Mouse (Mus musculus) midbrain, embryonic 11.5 days (tissue): Measurements from ENCODE around the gene Slc40a1. TPM values are rescaled to one million over a fixed set of nuclear protein-coding genes. Genes with fewer than 3 reads are reported as not detected.

Experiments used
- ATAC-seq: fragments of 200-750 bp; cut with Nextera tagmentation; 2 replicates; pipeline ENCODE4 v1.8.0; 2017; ENCODE audit warnings: moderate TSS enrichment, moderate library complexity; ENCODE audit not compliant: low FRiP score
- DNase-seq: peaks from one replicate; pipeline ENCODE4 v3.0.0; 2015; ENCODE audit warnings: low spot score; ENCODE audit errors: missing footprints
- H3K27ac ChIP-seq: fragments of 300-500 bp; sonication (generic); 2 replicates; pipeline ENCODE4 v1.5.1; 2014; ENCODE audit warnings: low read depth, low read length
- H3K27me3 ChIP-seq: fragments of 300-500 bp; sonication (generic); 2 replicates; pipeline ENCODE4 v1.6.1; 2014; ENCODE audit warnings: mild to moderate bottlenecking, low read length, moderate library complexity, mixed read lengths; ENCODE audit not compliant: control insufficient read depth, insufficient read depth
- H3K36me3 ChIP-seq: fragments of 300-500 bp; sonication (generic); 2 replicates; pipeline ENCODE4 v1.6.1; 2014; ENCODE audit warnings: mild to moderate bottlenecking, low read length, moderate library complexity, mixed read lengths; ENCODE audit not compliant: control insufficient read depth, insufficient read depth
- H3K4me1 ChIP-seq: fragments of 300-500 bp; sonication (generic); 2 replicates; pipeline ENCODE4 v1.6.1; 2014; ENCODE audit warnings: low read length; ENCODE audit not compliant: control insufficient read depth, insufficient read depth
- H3K4me2 ChIP-seq: fragments of 300-500 bp; sonication (generic); 2 replicates; pipeline ENCODE4 v1.6.1; 2014; ENCODE audit warnings: mild to moderate bottlenecking, moderate library complexity
- H3K4me3 ChIP-seq: fragments of 300-500 bp; sonication (generic); 2 replicates; pipeline ENCODE4 v1.5.1; 2014; ENCODE audit warnings: low read depth, low read length
- H3K9ac ChIP-seq: fragments of 300-500 bp; sonication (generic); 2 replicates; pipeline ENCODE4 v1.6.1; 2014; ENCODE audit warnings: low read length
- H3K9me3 ChIP-seq: fragments of 300-500 bp; sonication (generic); 2 replicates; pipeline ENCODE4 v1.6.1; 2016; ENCODE audit warnings: low read length; ENCODE audit not compliant: control insufficient read depth
- WGBS: fragments of 180-500 bp; shearing (Covaris S2); extraction: QIAGEN DNeasy Blood & Tissue Kit; methylation state at CpG from one replicate; pipeline ENCODE4 v1.1.7; 2014; 5-methylcytosine and 5-hydroxymethylcytosine counted together
- polyA plus RNA-seq: library from polyadenylated mRNA; unstranded; fragments of >200 nt; fragmentation: Nextera tagmentation; extraction: Ambion mirVana; gene quantifications from 2 replicates; pipeline ENCODE4 v1.2.1, GENCODE M21; 2014

The Slc40a1 gene
- polyA plus RNA-seq, 1 experiment from 2014 or later = 23.3 TPM

DNA sequence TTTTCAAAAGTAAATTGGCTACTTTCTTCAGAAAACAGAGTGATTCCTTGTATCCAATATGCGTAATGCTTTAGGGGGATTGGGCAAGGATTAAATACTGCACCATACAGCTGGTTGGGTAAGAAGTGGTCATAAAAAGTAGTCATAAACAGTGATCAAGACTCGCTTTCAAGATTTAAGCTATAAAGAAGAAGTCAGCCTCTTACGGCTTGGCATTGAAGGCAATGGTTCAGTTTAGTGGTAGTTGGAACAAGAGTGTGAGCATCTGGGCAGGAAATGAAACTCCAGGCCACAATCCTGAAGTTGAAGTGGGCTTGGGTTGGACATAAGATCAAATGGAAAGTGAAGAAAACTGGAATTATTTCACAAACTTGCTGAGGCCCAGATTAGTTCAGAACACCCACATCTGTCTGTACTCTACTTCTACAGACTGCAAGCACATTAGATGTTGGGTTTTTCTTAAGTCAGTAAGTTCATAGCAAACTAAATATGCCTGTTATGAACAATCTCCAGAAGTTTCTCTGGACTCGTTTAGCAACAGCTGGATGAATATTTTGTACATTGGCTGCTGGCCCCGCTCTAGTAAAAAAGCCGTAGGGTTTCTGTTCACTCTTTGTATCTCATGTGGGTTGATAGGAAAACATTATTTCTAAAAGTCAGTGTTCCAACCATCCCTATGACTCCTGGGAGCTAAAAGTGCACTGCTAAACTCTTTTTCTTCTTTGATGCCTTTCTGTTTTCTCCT is 32.0 kb downstream of the Slc40a1 start:
- Histone ChIP-seq H3K9me3 (no peaks in the 10 kb centered on the region), H3K9ac (no peak overlapping the region), H3K27ac (no peak overlapping the region), H3K4me1 (no peaks in the 10 kb centered on the region), H3K36me3 (no peaks in the 10 kb centered on the region), H3K4me2 (no peak overlapping the region), H3K27me3 (no peaks in the 10 kb centered on the region), H3K4me3 (no peak overlapping the region)
- 87% methylated on average over 6 of the region's 6 CpGs for WGBS
- no peak for ATAC-seq
- DNase-seq = no peak

GRCm38 (mm10) chr1:45891986-45892385 is 34.3 kb downstream of the Slc40a1 start:
- H3K4me2 ChIP-seq = no peak overlapping the region
- 80% methylated on average over 2 of the region's 2 CpGs for WGBS
- no peak overlapping the region for H3K4me3 ChIP-seq
- no peaks in the 10 kb centered on the region for H3K36me3 ChIP-seq
- DNase-seq (no peak), ATAC-seq (no peak)
- no peaks in the 10 kb centered on the region for H3K4me1 ChIP-seq
- H3K27me3 ChIP-seq = no peaks in the 10 kb centered on the region
- no peaks in the 10 kb centered on the region for H3K9me3 ChIP-seq
- H3K27ac ChIP-seq = no peak overlapping the region
- no peak overlapping the region for H3K9ac ChIP-seq

DNA sequence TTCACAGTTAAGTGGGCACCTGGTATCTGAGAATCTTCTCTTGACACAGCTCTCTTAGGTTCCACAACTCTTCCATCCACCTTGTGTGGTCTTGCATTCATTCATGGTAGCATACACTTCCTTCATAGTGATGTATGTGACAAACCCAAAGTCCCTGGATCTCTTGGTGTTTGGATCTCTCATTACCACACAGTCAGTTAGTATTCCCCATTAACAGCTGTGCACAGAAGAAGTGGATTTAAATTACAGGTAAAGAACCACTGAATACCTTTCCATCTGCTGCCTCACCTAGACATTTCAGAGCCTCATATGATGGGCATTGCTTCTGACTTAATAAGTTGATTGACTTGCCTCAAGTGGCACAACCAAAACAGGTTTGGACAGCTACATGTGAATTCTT is 36.1 kb downstream of the Slc40a1 start, which contains the start of gene Gm5269:
Gm5269 (minus strand) TSS at position 101 of the 400 bp plus-strand sequence.
- H3K9ac ChIP-seq = no peak within 1 kb of the TSS
- no peaks in the 10 kb centered on the region for H3K27me3 ChIP-seq
- H3K4me3 ChIP-seq = no peak within 1 kb of the TSS
- H3K9me3 ChIP-seq = no peaks in the 10 kb centered on the region
- DNase-seq (no peak), ATAC-seq (no peak)
- H3K36me3 ChIP-seq = no peaks in the 10 kb centered on the region
- H3K27ac ChIP-seq = no peak within 1 kb of the TSS
- H3K4me2 ChIP-seq = no peak within 1 kb of the TSS
- H3K4me1 ChIP-seq = no peaks in the 10 kb centered on the region

DNA sequence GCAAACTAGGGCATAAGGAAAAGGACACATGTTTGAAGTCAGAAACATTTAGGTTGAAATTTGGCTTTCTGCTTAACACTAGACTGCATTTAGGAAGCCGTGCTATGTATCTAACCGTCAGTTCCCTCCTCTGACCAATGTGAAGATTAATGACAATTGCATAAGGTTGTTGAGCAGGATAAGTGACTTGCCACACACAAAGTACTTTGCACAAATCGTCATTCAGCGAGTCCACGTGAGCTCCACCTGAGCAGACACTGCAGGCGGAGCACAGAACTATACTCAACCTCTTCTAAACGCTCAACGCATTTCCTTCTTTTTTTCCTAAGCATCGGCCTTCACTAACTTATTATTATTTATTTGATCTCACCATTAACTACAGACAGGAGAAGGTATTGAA is 39.5 kb downstream of the Slc40a1 start:
- Histone ChIP-seq H3K36me3 (no peaks in the 10 kb centered on the region), H3K27ac (no peak overlapping the region), H3K4me1 (no peaks in the 10 kb centered on the region), H3K9ac (no peak overlapping the region), H3K4me2 (no peak overlapping the region), H3K27me3 (no peaks in the 10 kb centered on the region), H3K4me3 (no peak overlapping the region), H3K9me3 (no peaks in the 10 kb centered on the region)
- WGBS = 88% methylated on average over 9 of the region's 9 CpGs
- ATAC-seq (no peak), DNase-seq (peak; percentile 72)

DNA sequence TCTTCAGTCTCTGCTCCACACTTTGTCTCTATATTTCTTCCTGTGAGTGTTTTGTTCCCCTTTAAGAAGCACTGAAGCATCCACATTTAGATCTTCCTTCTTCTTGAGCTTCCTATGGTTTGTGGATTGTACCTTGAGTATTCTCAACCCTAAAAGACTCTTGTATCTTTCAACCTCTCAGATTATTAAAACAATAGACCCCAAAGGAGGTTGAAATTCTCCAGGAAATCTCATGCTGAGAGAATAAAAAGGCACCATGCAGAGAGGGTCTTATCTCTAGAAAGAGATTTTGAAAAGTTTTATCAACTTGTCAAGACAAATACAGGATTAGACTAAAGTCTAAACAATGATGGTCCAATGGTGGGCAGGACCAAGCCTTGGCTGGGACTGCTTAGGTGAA is 42.9 kb downstream of the Slc40a1 start:
- ATAC-seq (no peak), DNase-seq (no peak)
- H3K4me3 ChIP-seq = no peak overlapping the region
- no peak overlapping the region for H3K9ac ChIP-seq
- H3K27ac ChIP-seq = no peak overlapping the region
- no peak overlapping the region for H3K4me2 ChIP-seq
- no peaks in the 10 kb centered on the region for H3K9me3 ChIP-seq
- H3K4me1 ChIP-seq = no peaks in the 10 kb centered on the region
- no peaks in the 10 kb centered on the region for H3K27me3 ChIP-seq
- H3K36me3 ChIP-seq = no peaks in the 10 kb centered on the region

DNA sequence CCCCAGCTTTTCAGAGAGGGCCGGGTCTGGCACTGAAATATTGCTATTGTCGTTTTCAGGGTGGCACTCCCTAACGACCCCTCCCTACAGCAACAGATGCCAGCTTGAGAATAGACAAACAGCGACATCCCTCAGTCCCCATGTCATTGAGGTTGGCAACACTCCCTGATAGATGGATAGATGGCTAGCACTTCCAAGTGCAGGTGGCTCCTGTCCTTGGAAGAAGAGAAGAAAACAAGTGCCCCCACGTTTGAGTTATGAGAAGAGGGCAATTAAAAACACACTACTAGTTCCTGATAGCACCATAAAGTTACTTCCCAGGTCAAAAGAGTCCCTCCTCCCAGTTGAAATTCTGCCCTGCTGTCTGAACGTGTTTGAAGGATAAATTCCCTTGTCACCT is 44.2 kb downstream of the Slc40a1 start:
- Histone ChIP-seq H3K27me3 (no peaks in the 10 kb centered on the region), H3K9ac (no peak overlapping the region), H3K4me3 (no peak overlapping the region), H3K9me3 (no peaks in the 10 kb centered on the region), H3K4me2 (no peak overlapping the region), H3K27ac (no peak overlapping the region), H3K4me1 (no peaks in the 10 kb centered on the region), H3K36me3 (no peaks in the 10 kb centered on the region)
- ATAC-seq (no peak), DNase-seq (no peak)
- 74% methylated on average over 6 of the region's 6 CpGs for WGBS

DNA sequence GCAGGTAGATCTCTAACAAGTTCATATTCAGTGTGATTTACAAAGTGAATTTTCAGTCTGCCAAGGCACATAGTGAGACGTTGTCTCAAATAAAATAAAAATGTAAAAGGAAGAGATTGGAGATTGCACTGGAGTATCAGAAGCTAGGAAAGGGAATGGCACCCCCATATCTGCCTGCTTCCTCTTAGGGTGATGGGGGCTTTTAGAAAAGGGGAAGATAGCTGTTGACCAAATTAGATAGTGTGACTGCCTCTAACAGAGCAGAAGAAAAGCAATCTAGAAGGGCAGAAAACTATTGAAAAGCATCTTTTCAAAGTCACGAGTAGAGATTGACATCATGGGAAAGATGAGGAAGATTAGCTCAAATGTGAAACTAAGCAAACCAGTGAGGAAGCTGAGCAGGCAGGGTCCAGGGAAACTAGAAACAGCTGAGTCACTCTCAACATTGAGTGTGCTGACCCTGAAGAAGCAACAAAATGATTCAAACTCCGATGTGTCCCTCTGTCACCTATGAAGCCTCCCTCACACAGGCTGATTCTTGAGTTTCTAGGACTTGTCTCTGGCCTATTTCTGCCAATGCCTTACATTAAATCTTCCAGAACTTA is 45.0 kb downstream of the Slc40a1 start:
- no peaks in the 10 kb centered on the region for H3K27me3 ChIP-seq

GRCm38 (mm10) chr1:45877463-45877862 is 48.9 kb downstream of the Slc40a1 start:
- ATAC-seq (no peak), DNase-seq (no peak)
- WGBS = 87% methylated on average over 3 of the region's 3 CpGs
- Histone ChIP-seq H3K4me1 (no peaks in the 10 kb centered on the region), H3K9ac (no peak overlapping the region), H3K4me2 (no peak overlapping the region), H3K4me3 (no peak overlapping the region), H3K36me3 (no peaks in the 10 kb centered on the region), H3K27me3 (no peaks in the 10 kb centered on the region), H3K27ac (no peak overlapping the region), H3K9me3 (no peaks in the 10 kb centered on the region)

More for the DNA sequence above, 45.0 kb downstream of the Slc40a1 start:
- Histone ChIP-seq H3K9ac (no peak overlapping the region), H3K4me3 (no peak overlapping the region), H3K4me1 (no peaks in the 10 kb centered on the region), H3K9me3 (no peaks in the 10 kb centered on the region), H3K36me3 (no peaks in the 10 kb centered on the region), H3K27ac (no peak overlapping the region), H3K4me2 (no peak overlapping the region)
- no peak for ATAC-seq
- no peak for DNase-seq
- WGBS = 81% methylated on average over 3 of the region's 3 CpGs

- WGBS = 80% methylated on average over 6 of the region's 6 CpGs
Measured at GRCm38 (mm10) chr1:45876450-45877198, 49.7 kb downstream of the Slc40a1 start.

More at GRCm38 (mm10) chr1:45876450-45877198, 49.7 kb downstream of the Slc40a1 start:
- Histone ChIP-seq H3K4me1 (no peaks in the 10 kb centered on the region), H3K4me2 (no peak overlapping the region), H3K27me3 (no peaks in the 10 kb centered on the region), H3K4me3 (no peak overlapping the region), H3K36me3 (no peaks in the 10 kb centered on the region), H3K9ac (no peak overlapping the region), H3K27ac (no peak overlapping the region), H3K9me3 (no peaks in the 10 kb centered on the region)
- no peak for ATAC-seq
- DNase-seq = no peak
